Mouse (Mus musculus): ENCODE data around the gene Scnn1g. TPM values are rescaled to one million over a fixed set of nuclear protein-coding genes. Genes with fewer than 3 reads are reported as not detected.

Gene Scnn1g
- polyA plus RNA-seq, 1 experiment: not detected

DNA sequence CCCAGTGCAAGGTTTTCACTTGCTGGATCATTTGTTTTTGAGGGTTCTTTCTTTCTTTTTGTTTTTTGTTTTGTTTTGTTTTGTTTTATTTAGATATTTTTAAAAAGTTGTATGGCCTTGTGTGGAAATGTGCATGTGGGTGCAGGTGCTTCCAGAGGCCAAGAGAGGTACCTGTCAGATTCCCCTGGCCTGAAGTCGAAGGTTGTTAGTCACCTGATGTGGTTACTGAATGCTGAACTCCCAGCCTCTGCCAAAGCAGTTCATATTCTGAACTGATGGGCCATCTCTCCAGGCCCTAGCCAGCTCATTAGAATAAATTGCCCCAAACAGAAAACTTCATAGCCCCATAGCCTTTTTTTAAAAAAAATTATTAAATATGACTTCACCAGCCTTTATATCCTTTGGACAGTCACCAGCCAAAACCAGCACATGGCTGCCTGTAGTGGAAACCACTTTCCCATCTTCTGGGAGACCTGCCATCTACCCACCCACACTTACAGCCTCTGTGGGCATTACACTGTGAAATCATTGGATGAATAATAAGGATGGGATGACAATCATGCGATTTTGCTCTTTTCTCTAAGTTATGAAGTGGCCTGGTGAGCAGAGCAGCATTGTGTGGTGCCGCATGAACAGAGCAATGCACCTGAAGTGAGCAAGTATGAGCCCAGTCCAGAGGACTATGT, 71.7 kb downstream of the Scnn1g start:
- H3K27ac ChIP-seq (ENCODE audit: insufficient read depth, low read length): no peak overlapping the region
- no peaks in the 10 kb centered on the region for H3K4me1 ChIP-seq (ENCODE audit: control insufficient read depth, insufficient read depth, low read length)
- H3K4me3 ChIP-seq (ENCODE audit: insufficient read depth, low read length): no peak overlapping the region
- TF ChIP-seq CTCF (IDR thresholded peaks at IDR 0.05; ENCODE audit: borderline replicate concordance, insufficient read depth, low read length): no peak
- TF ChIP-seq POLR2A (IDR thresholded peaks at IDR 0.05; ENCODE audit: low read depth, low read length): no peak

DNA sequence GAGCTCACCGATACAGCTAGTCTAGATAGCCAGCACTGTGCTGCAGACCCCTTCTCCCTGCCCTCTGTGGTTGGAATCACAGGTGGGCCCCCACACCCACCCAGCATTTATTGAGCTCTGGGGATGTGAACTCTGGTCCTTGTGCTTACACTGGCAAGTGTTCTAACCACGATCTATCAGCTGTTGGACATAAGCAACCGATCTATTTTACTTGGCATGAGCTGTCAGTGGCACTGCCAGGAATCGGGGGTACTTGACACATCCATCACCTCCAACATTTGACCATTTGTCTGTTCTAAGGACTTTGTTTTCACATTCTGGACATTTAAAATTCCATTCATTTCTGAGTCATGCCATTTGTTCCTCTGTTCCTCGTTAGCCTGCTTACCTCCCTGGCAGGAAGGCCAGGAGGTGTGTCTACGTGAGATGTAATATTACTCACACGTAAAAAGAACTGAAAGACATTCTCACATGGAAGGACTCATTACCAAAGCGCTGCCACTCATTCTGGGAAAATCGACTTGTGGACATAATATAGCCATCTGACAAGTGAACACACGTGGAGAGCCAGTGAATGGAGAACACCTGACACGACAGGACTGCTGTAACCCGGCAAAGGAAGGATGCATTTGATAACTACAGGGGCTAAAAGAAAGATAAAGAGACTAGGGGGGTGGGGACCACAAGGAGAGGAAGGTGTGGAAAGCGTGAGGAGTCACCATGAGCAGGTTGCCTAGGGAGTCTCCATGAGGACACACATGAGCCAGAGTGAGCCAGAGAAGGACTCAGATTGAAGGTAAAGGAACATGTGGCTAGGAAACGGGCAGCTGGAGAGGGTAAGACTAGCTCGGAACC, 73.7 kb downstream of the Scnn1g start:
- TF ChIP-seq CTCF (IDR thresholded peaks at IDR 0.05; ENCODE audit: borderline replicate concordance, insufficient read depth, low read length): no peak
- TF ChIP-seq POLR2A (IDR thresholded peaks at IDR 0.05; ENCODE audit: low read depth, low read length): no peak
- Histone ChIP-seq H3K4me3 (ENCODE audit: insufficient read depth, low read length) (no peak overlapping the region), H3K4me1 (ENCODE audit: control insufficient read depth, insufficient read depth, low read length) (no peaks in the 10 kb centered on the region), H3K27ac (ENCODE audit: insufficient read depth, low read length) (no peak overlapping the region)

Other genes with a start within 250 kb of the Scnn1g start
- gene Usp31, start 27.2 kb upstream of the Scnn1g start, polyA plus RNA-seq (2011; ENCODE audit: insufficient read length, low read depth, missing spikeins): 13.3 and 13.7 TPM in 2 replicates
- gene Scnn1b, start 130.6 kb downstream of the Scnn1g start, polyA plus RNA-seq (2011; ENCODE audit: insufficient read length, low read depth, missing spikeins): not detected in 2 replicates
- gene Cog7, start 247.2 kb downstream of the Scnn1g start, polyA plus RNA-seq (2011; ENCODE audit: insufficient read length, low read depth, missing spikeins): 14.0 and 16.3 TPM in 2 replicates